Mouse (Mus musculus): ENCODE results near the gene Ostm1. TPM values are rescaled to one million over a fixed set of nuclear protein-coding genes. Genes with fewer than 3 reads are reported as not detected.

Ostm1 gene
- polyA plus RNA-seq, 1 experiment from 2014 or later = 24.8 TPM

DNA sequence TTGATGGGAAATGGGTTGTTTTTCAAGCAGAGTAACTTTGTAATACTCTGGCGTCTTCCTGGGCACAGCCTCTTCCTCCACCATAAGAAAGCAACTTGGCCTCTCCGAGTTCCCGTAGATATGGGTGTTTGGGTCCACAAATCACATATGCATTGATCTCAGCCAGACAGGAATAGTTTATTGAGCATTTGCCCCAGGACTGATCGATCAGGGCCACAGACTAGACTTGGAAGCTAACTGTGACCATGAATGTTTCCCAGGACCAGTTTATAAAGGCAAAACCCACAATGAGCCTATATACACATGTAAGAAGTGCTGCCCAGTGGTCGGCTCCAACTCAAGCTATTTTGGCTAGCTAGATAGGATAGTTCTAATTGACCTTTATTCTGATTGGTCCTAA is 138.5 kb downstream of the Ostm1 start:
- no peaks in the 10 kb centered on the region for H3K4me1 ChIP-seq (replicated peaks; ENCODE audit: control insufficient read depth, insufficient read depth, low read length)
- WGBS = 86% methylated on average over 5 of the region's 5 CpGs
- H3K9ac ChIP-seq (ENCODE audit: low read depth, low read length) = no peak overlapping the region
- H3K4me3 ChIP-seq (ENCODE audit: low read depth, low read length) = no peak overlapping the region
- H3K27me3 ChIP-seq (replicated peaks; ENCODE audit: control insufficient read depth, insufficient read depth, low read length) = no peaks in the 10 kb centered on the region
- no peaks in the 10 kb centered on the region for H3K9me3 ChIP-seq (ENCODE audit: control insufficient read depth, low read length)
- H3K4me2 ChIP-seq = no peak overlapping the region
- no peak overlapping the region for H3K27ac ChIP-seq (ENCODE audit: low read depth, low read length)
- H3K36me3 ChIP-seq (ENCODE audit: control insufficient read depth, insufficient read depth, low read length) = no peaks in the 10 kb centered on the region
- DNase-seq (ENCODE audit: low spot score) (no peak), ATAC-seq (replicated peaks; ENCODE audit: low FRiP score) (no peak)

GRCm38 (mm10) chr10:42723275-42724232 is 139.9 kb downstream of the Ostm1 start:
- WGBS = 80% methylated on average over 13 of the region's 13 CpGs
- no peak overlapping the region for H3K4me2 ChIP-seq
- ATAC-seq (replicated peaks; ENCODE audit: low FRiP score) (no peak), DNase-seq (ENCODE audit: low spot score) (no peak)
- no peak overlapping the region for H3K9ac ChIP-seq (ENCODE audit: low read depth, low read length)
- no peak overlapping the region for H3K4me3 ChIP-seq (ENCODE audit: low read depth, low read length)
- no peaks in the 10 kb centered on the region for H3K36me3 ChIP-seq (ENCODE audit: control insufficient read depth, insufficient read depth, low read length)
- H3K27me3 ChIP-seq (replicated peaks; ENCODE audit: control insufficient read depth, insufficient read depth, low read length) = no peaks in the 10 kb centered on the region
- no peak overlapping the region for H3K27ac ChIP-seq (ENCODE audit: low read depth, low read length)
- H3K4me1 ChIP-seq (replicated peaks; ENCODE audit: control insufficient read depth, insufficient read depth, low read length) = no peaks in the 10 kb centered on the region
- H3K9me3 ChIP-seq (ENCODE audit: control insufficient read depth, low read length) = no peaks in the 10 kb centered on the region

DNA sequence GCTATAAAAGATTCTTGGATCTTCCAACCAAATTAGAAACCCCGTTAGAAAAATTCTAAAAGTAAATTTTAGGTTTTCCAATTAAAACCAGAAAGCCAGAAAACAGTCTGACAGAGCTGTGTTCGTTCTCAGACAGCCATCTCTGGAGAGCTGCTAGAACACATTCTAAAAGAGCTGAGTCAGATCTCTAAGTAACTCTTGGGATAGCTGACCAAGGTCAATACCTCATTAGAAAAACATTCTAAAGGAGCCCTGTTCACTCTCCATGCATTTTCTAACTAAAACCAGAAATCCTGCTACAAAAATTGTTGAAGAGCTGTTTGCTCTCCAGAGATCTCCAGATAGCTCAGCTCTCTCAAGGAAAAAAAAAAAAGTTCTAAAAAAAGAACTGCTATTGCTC is 146.0 kb downstream of the Ostm1 start:
- 75% methylated on average over 2 of the region's 2 CpGs for WGBS
- no peak for ATAC-seq (replicated peaks; ENCODE audit: low FRiP score)
- no peaks in the 10 kb centered on the region for H3K9me3 ChIP-seq (ENCODE audit: control insufficient read depth, low read length)

DNA sequence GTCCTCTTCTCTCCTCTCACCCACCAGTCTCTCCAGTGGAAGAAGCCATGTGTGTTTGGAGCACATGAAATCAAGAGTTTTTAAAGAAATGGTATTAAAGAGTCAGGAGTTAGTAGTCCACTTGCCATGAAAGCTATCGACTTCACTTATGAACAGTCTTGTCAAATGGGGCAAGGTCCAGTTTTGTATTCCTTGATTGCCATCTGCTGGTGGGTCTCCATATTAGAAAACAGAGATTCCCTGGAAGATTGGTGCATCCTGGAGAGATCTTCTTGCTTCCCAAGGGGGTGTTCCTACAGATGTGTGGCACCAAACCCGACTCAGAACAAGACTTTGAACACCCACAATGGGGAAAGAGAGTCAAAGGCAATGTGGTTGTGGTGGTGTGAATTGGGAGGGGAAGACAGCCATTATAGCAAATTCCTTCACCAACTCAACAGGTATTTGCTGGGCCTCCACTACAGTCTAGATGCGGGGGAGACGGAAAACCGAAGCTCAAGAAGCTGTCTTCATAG is 151.0 kb downstream of the Ostm1 start:
- WGBS = 64% methylated on average over 5 of the region's 5 CpGs
- H3K4me1 ChIP-seq (replicated peaks; ENCODE audit: control insufficient read depth, insufficient read depth, low read length) = no peaks in the 10 kb centered on the region
- no peak for DNase-seq (ENCODE audit: low spot score)

More for the DNA sequence above, 146.0 kb downstream of the Ostm1 start:
- no peak overlapping the region for H3K4me2 ChIP-seq
- no peak overlapping the region for H3K9ac ChIP-seq (ENCODE audit: low read depth, low read length)
- no peak for DNase-seq (ENCODE audit: low spot score)
- H3K4me1 ChIP-seq (replicated peaks; ENCODE audit: control insufficient read depth, insufficient read depth, low read length) = no peaks in the 10 kb centered on the region
- H3K27ac ChIP-seq (ENCODE audit: low read depth, low read length) = no peak overlapping the region
- H3K36me3 ChIP-seq (ENCODE audit: control insufficient read depth, insufficient read depth, low read length) = no peaks in the 10 kb centered on the region
- no peak overlapping the region for H3K4me3 ChIP-seq (ENCODE audit: low read depth, low read length)
- no peaks in the 10 kb centered on the region for H3K27me3 ChIP-seq (replicated peaks; ENCODE audit: control insufficient read depth, insufficient read depth, low read length)

DNA sequence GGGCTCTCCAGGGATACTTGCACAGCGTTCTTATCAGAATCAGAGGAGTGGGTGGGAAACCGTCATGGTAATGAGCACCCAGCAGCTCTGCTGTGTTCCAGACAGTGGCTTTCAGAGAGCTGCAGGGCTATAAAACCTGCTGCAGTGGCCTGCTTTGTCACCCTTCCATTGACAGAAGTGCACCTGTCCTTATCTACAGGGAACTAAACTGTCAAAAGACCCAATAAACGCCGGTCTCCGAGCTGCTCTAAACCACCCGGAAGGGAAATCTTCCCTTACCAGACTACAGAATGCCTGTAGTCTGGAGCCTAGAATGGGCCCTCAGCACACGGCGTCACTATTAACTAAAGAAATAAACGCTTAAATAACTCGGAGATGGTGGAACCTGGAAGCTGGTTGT is 168.2 kb downstream of the Ostm1 start:
- Histone ChIP-seq H3K4me2 (no peak overlapping the region), H3K27me3 (replicated peaks; ENCODE audit: control insufficient read depth, insufficient read depth, low read length) (no peaks in the 10 kb centered on the region), H3K27ac (ENCODE audit: low read depth, low read length) (no peak overlapping the region), H3K4me1 (replicated peaks; ENCODE audit: control insufficient read depth, insufficient read depth, low read length) (no peaks in the 10 kb centered on the region), H3K36me3 (ENCODE audit: control insufficient read depth, insufficient read depth, low read length) (no peaks in the 10 kb centered on the region), H3K9me3 (ENCODE audit: control insufficient read depth, low read length) (no peaks in the 10 kb centered on the region), H3K9ac (ENCODE audit: low read depth, low read length) (no peak overlapping the region), H3K4me3 (ENCODE audit: low read depth, low read length) (no peak overlapping the region)
- no peak for DNase-seq (ENCODE audit: low spot score)
- WGBS = 63% methylated on average over 10 of the region's 10 CpGs
- ATAC-seq (replicated peaks; ENCODE audit: low FRiP score) = no peak

More for the DNA sequence above, 151.0 kb downstream of the Ostm1 start:
- ATAC-seq (replicated peaks; ENCODE audit: low FRiP score) = no peak
- Histone ChIP-seq H3K27me3 (replicated peaks; ENCODE audit: control insufficient read depth, insufficient read depth, low read length) (no peaks in the 10 kb centered on the region; the same call in 1 of the 2 replicates), H3K27ac (ENCODE audit: low read depth, low read length) (no peak overlapping the region), H3K36me3 (ENCODE audit: control insufficient read depth, insufficient read depth, low read length) (no peaks in the 10 kb centered on the region), H3K4me2 (no peak overlapping the region), H3K9ac (ENCODE audit: low read depth, low read length) (no peak overlapping the region), H3K4me3 (ENCODE audit: low read depth, low read length) (no peak overlapping the region), H3K9me3 (ENCODE audit: control insufficient read depth, low read length) (no peaks in the 10 kb centered on the region)

Other genes with a start within 250 kb of the Ostm1 start
- 5.0 TPM in 2 replicates for gene Afg1l, start 105.3 kb upstream of the Ostm1 start, polyA plus RNA-seq (2014; fragmentation: Nextera tagmentation; extraction: Ambion mirVana)
- 355 and 358 TPM in 2 replicates for gene Snx3, start 81.8 kb upstream of the Ostm1 start, polyA plus RNA-seq (2014; fragmentation: Nextera tagmentation; extraction: Ambion mirVana)
- not detected in 2 replicates for gene Nr2e1, start 190 bp upstream of the Ostm1 start, polyA plus RNA-seq (2014; fragmentation: Nextera tagmentation; extraction: Ambion mirVana)
- 14.2 and 17.6 TPM in 2 replicates for gene Sec63, start 177.7 kb downstream of the Ostm1 start, polyA plus RNA-seq (2014; fragmentation: Nextera tagmentation; extraction: Ambion mirVana)